Comparison of ENCODE assay signal across 22 mouse cellular contexts in genomic region chr10:79590702-79591101, GRCm38 (mm10). TPM values are rescaled to one million over a fixed set of nuclear protein-coding genes. Genes with fewer than 3 reads are reported as not detected.
A peak's percentile ranks its signal among the peaks of the same experiment; 100 is the strongest.
DNase-seq lines count a peak whose midpoint lies in the region; ATAC-seq lines count a peak whose summit lies in the region.
"Had no signal": no experiment of that assay in that cellular context is flagged by ENCODE, and none has a peak within 500 bp of the region (broad histone marks: within the 10 kb centered on the region; RNA-seq: fewer than 3 reads in every experiment).

No protein-coding gene starts in this region.

- ATAC-seq in common myeloid progenitor, adult 5-6 weeks (replicated peaks; ENCODE audit: low read depth, poor library complexity, severe bottlenecking) = peak; percentile 61
- peak; percentile 85 for ATAC-seq in megakaryocyte, adult 5-6 weeks (ENCODE audit: poor library complexity, severe bottlenecking)
- ATAC-seq in monocyte, adult 5-6 weeks (replicated peaks; ENCODE audit: insufficient number of reproducible peaks, low FRiP score, low TSS enrichment, poor library complexity, severe bottlenecking) = peak; percentile 54; the same call in 1 of the 2 replicates
- ATAC-seq in megakaryocyte-erythroid progenitor cell, adult 5-6 weeks (replicated peaks; ENCODE audit: low FRiP score, low TSS enrichment, poor library complexity, severe bottlenecking) = no peak
- ATAC-seq: activated CD4-positive, CD25-positive, alpha-beta regulatory T cell, adult 4 months; forebrain, embryonic 13.5 days; forebrain, embryonic 15.5 days; forebrain, postnatal 0 days had no signal

- no peak for DNase-seq in adrenal gland, adult 8-10 months
- no peak for DNase-seq in cerebellum, adult 11-12 months
- DNase-seq: adrenal gland, postnatal 10 days; adrenal gland, postnatal 25 days; cerebellum, adult 18-20 months; cerebellum, adult 8-10 months; cerebellum, adult 9-11 months; cerebellum, postnatal 14 days; cerebellum, postnatal 36 days; embryo, embryonic 11 days; forebrain, postnatal 0 days had no signal

RNA-seq across cellular contexts. Expression of gene Theg, which starts 3.6 kb away (rescaled TPM):
- total RNA-seq in common myeloid progenitor, adult 5-6 weeks (2017) = not detected in 2 replicates
- total RNA-seq in megakaryocyte, adult 5-6 weeks (2015) = not detected in 2 replicates
- not detected in 2 replicates for total RNA-seq in megakaryocyte, adult 5-6 weeks (2017)
- total RNA-seq in monocyte, adult 5-6 weeks (2017) = not detected in 3 replicates
- not detected for total RNA-seq in adrenal gland, adult 8-10 months (2022)
- not detected in 2 replicates for total RNA-seq in megakaryocyte-erythroid progenitor cell, adult 5-6 weeks (2014; fragmentation: Nextera tagmentation)
- not detected in 2 replicates for total RNA-seq in megakaryocyte-erythroid progenitor cell, adult 5-6 weeks (2017)
- total RNA-seq: adrenal gland, adult 18-20 months; adrenal gland, postnatal 10 days; adrenal gland, postnatal 25 days; adrenal gland, postnatal 4 days; ES-E14; forebrain, postnatal 0 days; MEL had no signal

RNA-seq across cellular contexts. Expression of gene C2cd4c, which starts 23.1 kb away (rescaled TPM):
- not detected in 2 replicates for total RNA-seq in common myeloid progenitor, adult 5-6 weeks (2017)
- not detected in 2 replicates for total RNA-seq in megakaryocyte, adult 5-6 weeks (2015)
- total RNA-seq in megakaryocyte, adult 5-6 weeks (2017) = not detected in 2 replicates
- not detected in 3 replicates for total RNA-seq in monocyte, adult 5-6 weeks (2017)
- total RNA-seq in adrenal gland, adult 8-10 months (2022) = under 1 TPM; 0.12 to 0.31 (median 0.17) TPM
- not detected in 2 replicates for total RNA-seq in megakaryocyte-erythroid progenitor cell, adult 5-6 weeks (2014; fragmentation: Nextera tagmentation)
- total RNA-seq in megakaryocyte-erythroid progenitor cell, adult 5-6 weeks (2017) = not detected in 2 replicates
- total RNA-seq: MEL had no signal

RNA-seq across cellular contexts. Expression of gene Mier2, which starts 35.7 kb away (rescaled TPM):
- 13.6 and 18.3 TPM in 2 replicates for total RNA-seq in common myeloid progenitor, adult 5-6 weeks (2017)
- 5.8 and 7.3 TPM in 2 replicates for total RNA-seq in megakaryocyte, adult 5-6 weeks (2015)
- total RNA-seq in megakaryocyte, adult 5-6 weeks (2017) = 9.4 and 19.5 TPM in 2 replicates
- total RNA-seq in monocyte, adult 5-6 weeks (2017) = 10.0 to 20.6 TPM (median 14.6 TPM) in 3 replicates
- 10 to 100 TPM; 24.2 to 49.8 (median 41.4) TPM for total RNA-seq in adrenal gland, adult 8-10 months (2022)
- 5.9 and 8.5 TPM in 2 replicates for total RNA-seq in megakaryocyte-erythroid progenitor cell, adult 5-6 weeks (2014; fragmentation: Nextera tagmentation)
- total RNA-seq in megakaryocyte-erythroid progenitor cell, adult 5-6 weeks (2017) = 2.1 and 12.3 TPM in 2 replicates

RNA-seq across cellular contexts. Expression of gene Shc2, which starts 47.0 kb away (rescaled TPM):
- not detected in 2 replicates for total RNA-seq in common myeloid progenitor, adult 5-6 weeks (2017)
- not detected in 2 replicates for total RNA-seq in megakaryocyte, adult 5-6 weeks (2015)
- total RNA-seq in megakaryocyte, adult 5-6 weeks (2017) = not detected in 2 replicates
- total RNA-seq in monocyte, adult 5-6 weeks (2017) = not detected in 3 replicates
- total RNA-seq in adrenal gland, adult 8-10 months (2022) = 10 to 100 TPM in 1 of 4 experiments, 1 to 10 TPM in 3; 3.6 to 11.4 (median 6.0) TPM
- total RNA-seq in megakaryocyte-erythroid progenitor cell, adult 5-6 weeks (2014; fragmentation: Nextera tagmentation) = not detected in 2 replicates
- total RNA-seq in megakaryocyte-erythroid progenitor cell, adult 5-6 weeks (2017) = not detected in 2 replicates
- total RNA-seq: MEL had no signal

RNA-seq across cellular contexts. Expression of gene Odf3l2, which starts 54.8 kb away (rescaled TPM):
- not detected in 2 replicates for total RNA-seq in common myeloid progenitor, adult 5-6 weeks (2017)
- total RNA-seq in megakaryocyte, adult 5-6 weeks (2015) = not detected in 2 replicates
- not detected in 2 replicates for total RNA-seq in megakaryocyte, adult 5-6 weeks (2017)
- total RNA-seq in monocyte, adult 5-6 weeks (2017) = not detected in 3 replicates
- not detected for total RNA-seq in adrenal gland, adult 8-10 months (2022)
- total RNA-seq in megakaryocyte-erythroid progenitor cell, adult 5-6 weeks (2014; fragmentation: Nextera tagmentation) = not detected in 2 replicates
- total RNA-seq in megakaryocyte-erythroid progenitor cell, adult 5-6 weeks (2017) = not detected in 2 replicates
- total RNA-seq: adrenal gland, adult 18-20 months; adrenal gland, postnatal 10 days; adrenal gland, postnatal 25 days; adrenal gland, postnatal 4 days; ES-E14; MEL had no signal
